Mouse (Mus musculus): ENCODE data around the gene Tspyl1.
"Not testable (repeated sequence)": the region's sequence is repeated elsewhere in the genome, so short reads cannot be mapped to it uniquely, and the experiment has no call there.

Gene Tspyl1

DNA sequence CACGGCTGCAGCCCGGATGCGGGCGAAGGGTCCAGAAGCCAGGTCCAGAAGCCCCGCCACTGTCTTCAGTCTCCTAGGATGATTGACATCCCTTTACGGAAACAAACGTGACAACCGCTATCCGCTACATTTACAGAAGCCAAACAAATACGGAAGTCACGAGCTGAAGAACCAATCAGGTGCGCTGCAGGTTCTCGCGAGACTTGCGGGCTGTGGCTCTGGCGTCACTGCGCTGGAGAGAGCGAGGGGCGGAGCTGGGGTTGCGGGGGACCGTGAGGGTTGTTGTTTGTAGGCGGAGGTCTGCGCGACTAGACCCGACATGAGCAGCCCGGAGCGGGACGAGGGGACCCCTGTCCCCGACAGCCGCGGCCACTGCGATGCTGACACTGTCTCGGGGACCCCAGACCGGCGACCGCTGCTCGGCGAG lies at the start of gene Tspyl1:
Gene Tspyl1 (plus strand): TSS at position 229 of the 427 bp plus-strand sequence.
- in situ Hi-C loops (cut with MboI; ENCODE audit: unreplicated experiment in 2 of 2) = loop anchor here in 1 of 2 experiments (5.0 kb wide), 1 partner anchor 265 kb away; the partner anchor contains the start of gene Rwdd1

DNA sequence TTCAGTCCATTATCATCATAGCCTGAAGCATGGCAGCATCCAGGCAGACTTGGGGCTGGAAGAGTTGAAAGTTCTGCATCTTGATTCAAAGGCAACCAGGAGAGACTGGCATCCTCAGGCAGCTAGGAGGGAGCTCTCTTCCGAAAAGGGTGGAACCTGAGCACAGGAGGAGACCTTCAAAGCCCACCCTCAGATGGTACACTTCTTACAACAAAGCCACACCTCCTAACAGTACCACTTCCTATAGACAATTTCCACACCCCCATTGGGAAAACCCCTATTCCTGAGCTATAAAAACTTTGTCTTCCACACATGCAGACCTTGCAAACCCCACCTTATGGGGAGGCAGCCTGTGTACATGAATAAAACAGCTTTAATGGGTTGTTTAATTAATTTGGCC lies 48.6 kb upstream of the Tspyl1 start:
- in situ Hi-C loops (cut with MboI; ENCODE audit: unreplicated experiment in 2 of 2) = loop anchor here in 1 of 2 experiments (5.0 kb wide), 1 partner anchor 81 kb away; no protein-coding TSS in a partner anchor

GRCm38 (mm10) chr10:34233931-34234745 lies 47.9 kb upstream of the Tspyl1 start:
- in situ Hi-C loops (cut with MboI; ENCODE audit: unreplicated experiment in 2 of 2) = loop anchor here in 1 of 2 experiments (5.0 kb wide), 1 partner anchor 82 kb away; no protein-coding TSS in a partner anchor

- in situ Hi-C loops (cut with MboI; ENCODE audit: unreplicated experiment in 2 of 2) = no loop called here
These were observed 46.6 kb upstream of the Tspyl1 start for GRCm38 (mm10) chr10:34235384-34235783.

- in situ Hi-C loops (cut with MboI; ENCODE audit: unreplicated experiment in 2 of 2) = no loop called here
These were observed 45.4 kb upstream of the Tspyl1 start for GRCm38 (mm10) chr10:34236569-34236968.

GRCm38 (mm10) chr10:34238536-34238935 lies 43.5 kb upstream of the Tspyl1 start:
- in situ Hi-C loops (cut with MboI; ENCODE audit: unreplicated experiment in 2 of 2) = no loop called here

DNA sequence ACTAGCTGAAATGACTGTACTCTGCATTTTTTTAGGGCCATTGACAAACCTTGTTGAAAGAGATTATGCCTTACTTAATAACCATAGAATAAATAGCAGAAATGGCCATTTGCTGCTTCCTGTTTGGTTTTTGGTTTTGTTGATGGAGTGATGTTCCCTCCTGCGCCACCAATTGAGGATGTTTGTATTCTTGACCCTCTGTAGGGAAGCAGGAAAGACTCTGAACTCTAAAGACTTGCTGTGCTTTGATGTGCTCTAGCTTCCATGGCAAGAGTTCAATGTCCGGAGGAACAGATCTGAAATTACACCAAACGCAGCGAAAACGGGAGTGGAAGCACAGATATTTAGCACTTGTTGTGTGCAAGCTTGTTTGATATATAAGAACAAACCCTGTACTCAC lies 37.2 kb upstream of the Tspyl1 start:
- in situ Hi-C loops (cut with MboI; ENCODE audit: unreplicated experiment in 2 of 2) = no loop called here

DNA sequence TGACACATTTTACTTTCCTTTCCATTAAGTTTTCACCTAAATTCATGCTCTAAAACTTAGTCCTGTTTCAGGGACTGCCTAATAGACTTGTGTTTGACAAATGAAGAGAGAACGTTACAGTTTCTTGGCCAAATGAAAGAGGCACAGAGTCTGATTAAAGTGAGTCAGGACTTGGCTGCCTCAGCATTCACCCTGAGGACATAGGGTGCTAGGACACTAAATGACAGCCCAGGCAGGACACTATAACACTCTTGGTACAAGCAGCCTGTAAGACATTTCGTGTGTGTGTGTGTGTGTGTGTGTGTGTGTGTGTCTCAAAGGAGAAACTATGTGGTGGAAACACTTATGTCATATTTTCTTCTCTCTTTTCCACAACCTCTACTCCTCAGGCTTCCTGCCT lies 35.9 kb upstream of the Tspyl1 start:
- in situ Hi-C loops (cut with MboI; ENCODE audit: unreplicated experiment in 2 of 2) = no loop called here

DNA sequence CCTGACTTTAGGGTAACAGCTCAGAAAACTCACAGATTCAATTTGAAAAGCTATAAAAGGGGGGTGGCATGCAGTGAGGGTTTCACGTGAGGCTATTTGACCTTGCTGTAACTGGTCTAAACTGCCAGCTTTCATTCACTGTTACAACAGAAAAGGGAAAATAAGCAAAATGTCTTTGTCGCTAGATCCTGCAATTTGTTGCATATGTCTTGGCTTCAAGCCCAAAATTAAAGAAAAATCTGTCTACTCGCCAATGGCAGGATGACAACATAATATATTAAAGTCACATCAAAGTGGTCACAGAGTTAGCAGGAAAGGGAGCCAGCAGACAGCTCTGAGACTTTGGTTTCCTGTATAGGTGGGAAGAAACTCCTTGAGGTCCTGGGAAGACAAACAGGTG lies 34.2 kb upstream of the Tspyl1 start:
- in situ Hi-C loops (cut with MboI; ENCODE audit: unreplicated experiment in 2 of 2) = no loop called here

- in situ Hi-C loops (cut with MboI; ENCODE audit: unreplicated experiment in 2 of 2) = no loop called here
These were observed 32.4 kb upstream of the Tspyl1 start for GRCm38 (mm10) chr10:34249594-34249993.

GRCm38 (mm10) chr10:34252833-34253232 lies 29.2 kb upstream of the Tspyl1 start:
- in situ Hi-C loops (cut with MboI; ENCODE audit: unreplicated experiment in 2 of 2) = not testable (repeated sequence)

DNA sequence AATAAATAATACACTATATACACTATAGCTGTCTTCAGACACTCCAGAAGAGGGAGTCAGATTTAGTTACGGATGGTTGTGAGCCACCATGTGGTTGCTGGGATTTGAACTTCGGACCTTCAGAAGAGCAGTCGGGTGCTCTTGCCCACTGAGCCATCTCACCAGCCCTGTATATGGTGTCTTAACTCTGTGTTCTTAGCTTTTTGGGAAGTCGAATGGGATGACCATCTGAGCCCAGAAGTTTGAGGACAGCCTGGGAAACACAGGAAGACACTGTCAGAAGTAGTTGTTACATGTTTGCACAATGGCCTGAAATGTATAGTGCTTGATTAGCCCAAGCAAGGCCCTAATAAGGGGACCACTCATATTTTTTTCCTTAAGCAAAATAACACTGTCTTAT lies 16.9 kb upstream of the Tspyl1 start:
- in situ Hi-C loops (cut with MboI; ENCODE audit: unreplicated experiment in 2 of 2) = no loop called here

GRCm38 (mm10) chr10:34267312-34268070 lies 14.5 kb upstream of the Tspyl1 start:
- in situ Hi-C loops (cut with MboI; ENCODE audit: unreplicated experiment in 2 of 2) = no loop called here

- in situ Hi-C loops (cut with MboI; ENCODE audit: unreplicated experiment in 2 of 2) = no loop called here
These were observed 10.3 kb upstream of the Tspyl1 start for GRCm38 (mm10) chr10:34271681-34272080.

DNA sequence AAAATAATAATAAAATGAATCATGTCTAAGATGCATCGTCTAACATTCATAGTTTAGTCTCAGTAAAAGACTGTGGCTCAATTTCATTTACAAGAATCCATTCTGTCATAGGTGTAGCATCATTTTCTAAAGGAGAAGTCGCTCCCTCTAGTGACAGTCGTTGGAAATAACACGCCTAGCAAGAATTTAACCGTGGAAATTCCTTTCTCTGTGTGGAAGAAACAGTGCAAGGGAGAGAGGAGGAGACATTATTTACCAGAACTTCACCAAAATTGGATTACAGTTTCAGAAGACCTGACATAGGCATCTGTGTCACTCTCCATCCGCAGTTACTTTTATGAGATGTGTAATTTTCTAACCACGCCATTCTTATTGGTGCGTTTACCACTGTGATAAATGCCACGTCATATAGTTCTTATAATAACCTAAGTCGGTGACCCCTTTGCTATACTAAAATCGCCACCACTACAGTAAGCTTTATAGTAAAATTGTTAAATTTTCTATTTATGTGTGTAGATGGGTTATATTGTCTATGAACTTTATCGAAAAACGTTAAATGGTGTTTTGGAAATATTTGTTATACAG lies 1.3 kb upstream of the Tspyl1 start:
- in situ Hi-C loops (cut with MboI; ENCODE audit: unreplicated experiment in 2 of 2) = loop anchor here in 1 of 2 experiments (5.0 kb wide), 1 partner anchor 263 kb away; the partner anchor contains the start of gene Rwdd1

- in situ Hi-C loops (cut with MboI; ENCODE audit: unreplicated experiment in 2 of 2) = loop anchor here in 1 of 2 experiments (5.0 kb wide), 1 partner anchor 264 kb away; the partner anchor contains the start of gene Rwdd1
These were observed 604 bp upstream of the Tspyl1 start for GRCm38 (mm10) chr10:34281211-34281961.

GRCm38 (mm10) chr10:34282420-34283238 lies 639 bp downstream of the Tspyl1 start:
- in situ Hi-C loops (cut with MboI; ENCODE audit: unreplicated experiment in 2 of 2) = loop anchor here in 1 of 2 experiments (5.0 kb wide), 1 partner anchor 265 kb away; the partner anchor contains the start of gene Rwdd1

DNA sequence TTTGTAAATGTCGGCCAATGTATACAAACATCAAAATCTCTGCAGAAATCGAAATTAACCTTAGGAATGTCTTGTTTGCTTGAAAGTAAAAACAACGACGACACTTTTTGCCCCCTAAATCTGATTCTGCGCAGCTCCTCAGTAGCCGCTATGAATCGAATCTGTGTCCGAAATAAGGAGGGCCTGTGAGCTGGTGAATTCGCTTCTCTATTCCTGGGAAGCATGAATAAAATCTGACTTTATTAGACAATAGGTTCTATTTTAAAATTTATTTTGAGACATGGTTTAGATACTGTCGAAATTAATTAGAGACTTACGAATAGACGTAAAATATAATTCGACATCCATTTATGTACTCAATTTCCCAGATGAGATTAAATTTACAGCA lies 14.9 kb downstream of the Tspyl1 start:
- in situ Hi-C loops (cut with MboI; ENCODE audit: unreplicated experiment in 2 of 2) = loop anchor here in 1 of 2 experiments (5.0 kb wide), 1 partner anchor 280 kb away; the partner anchor contains the start of gene Rwdd1
